Mouse (Mus musculus) lung, embryonic 15.5 days (tissue): ENCODE measurements around the gene Chil1. TPM values are rescaled to one million over a fixed set of nuclear protein-coding genes. Genes with fewer than 3 reads are reported as not detected.

Source experiments
- ATAC-seq: fragments of 200-750 bp; cut with Nextera tagmentation; 2 replicates; pipeline ENCODE4 v1.8.0; 2017; ENCODE audit warnings: moderate number of reproducible peaks, borderline replicate concordance; ENCODE audit not compliant: low FRiP score, low TSS enrichment; ENCODE audit errors: extremely low read depth
- H3K27ac ChIP-seq: fragments of 300-500 bp; sonication (generic); 2 replicates; pipeline ENCODE4 v1.5.1; 2015; ENCODE audit warnings: moderate library complexity, mild to moderate bottlenecking, inconsistent platforms
- H3K27me3 ChIP-seq: fragments of 300-500 bp; sonication (generic); 2 replicates; pipeline ENCODE4 v1.6.1; 2015; ENCODE audit warnings: inconsistent platforms
- H3K36me3 ChIP-seq: fragments of 300-500 bp; sonication (generic); 2 replicates; pipeline ENCODE4 v1.6.1; 2015; ENCODE audit warnings: inconsistent platforms
- H3K4me1 ChIP-seq: fragments of 300-500 bp; sonication (generic); 2 replicates; pipeline ENCODE4 v1.6.1; 2015; ENCODE audit warnings: inconsistent platforms
- H3K4me2 ChIP-seq: fragments of 300-500 bp; sonication (generic); 2 replicates; pipeline ENCODE4 v1.6.1; 2015; ENCODE audit warnings: inconsistent platforms, mild to moderate bottlenecking, moderate library complexity
- H3K4me3 ChIP-seq: fragments of 300-500 bp; sonication (generic); 2 replicates; pipeline ENCODE4 v1.5.1; 2015; ENCODE audit warnings: mild to moderate bottlenecking, inconsistent platforms
- H3K9ac ChIP-seq: fragments of 300-500 bp; sonication (generic); 2 replicates; pipeline ENCODE4 v1.6.1; 2015; ENCODE audit warnings: inconsistent platforms
- H3K9me3 ChIP-seq: fragments of 300-500 bp; sonication (generic); 2 replicates; pipeline ENCODE4 v1.6.1; 2016; ENCODE audit warnings: inconsistent platforms
- WGBS: fragments of 180-500 bp; shearing (Covaris S2); methylation state at CpG from one replicate; pipeline ENCODE4 v1.1.7; 2015; 5-methylcytosine and 5-hydroxymethylcytosine counted together
- polyA plus RNA-seq: library from polyadenylated mRNA; unstranded; fragments of >200 nt; fragmentation: Nextera tagmentation; extraction: Ambion mirVana; gene quantifications from 2 replicates; pipeline ENCODE4 v1.2.1, GENCODE M21; 2015

The Chil1 gene
- polyA plus RNA-seq, 1 experiment from 2014 or later, result 1.1 TPM

- ATAC-seq, result no peak
- Histone ChIP-seq H3K4me1 (0 out of 2 replicates have a peak, but pooled peaks cover 3% of the 10 kb centered on the region), H3K4me3 (no peak overlapping the region), H3K27ac (no peak overlapping the region), H3K27me3 (peaks cover 4% of the 10 kb centered on the region; the same call in 1 of the 2 replicates), H3K4me2 (no peak overlapping the region), H3K36me3 (no peaks in the 10 kb centered on the region), H3K9ac (no peak overlapping the region), H3K9me3 (no peaks in the 10 kb centered on the region)
- WGBS, result 75% methylated on average over 4 of the region's 4 CpGs
These were observed 2.1 kb downstream of the Chil1 start for GRCm38 (mm10) chr1:134184089-134184488.

GRCm38 (mm10) chr1:134188217-134188616 is 6.2 kb downstream of the Chil1 start:
- Histone ChIP-seq H3K4me1 (0 out of 2 replicates have a peak, but pooled peaks cover 5% of the 10 kb centered on the region), H3K36me3 (no peaks in the 10 kb centered on the region), H3K27me3 (peaks cover 4% of the 10 kb centered on the region; the same call in 1 of the 2 replicates), H3K27ac (no peak overlapping the region), H3K4me2 (no peak overlapping the region), H3K9me3 (no peaks in the 10 kb centered on the region), H3K9ac (no peak overlapping the region), H3K4me3 (no peak overlapping the region)
- ATAC-seq, result no peak
- 69% methylated on average over 5 of the region's 5 CpGs for whole genome bisulfite sequencing

- WGBS, result 23% methylated on average over 12 of the region's 12 CpGs
- ATAC-seq, result no peak
These were observed 7.2 kb downstream of the Chil1 start for GRCm38 (mm10) chr1:134188989-134189729.

GRCm38 (mm10) chr1:134191192-134191591 is 9.2 kb downstream of the Chil1 start:
- H3K9me3 ChIP-seq, result no peaks in the 10 kb centered on the region
- H3K4me1 ChIP-seq, result 0 out of 2 replicates have a peak, but pooled peaks cover 11% of the 10 kb centered on the region
- no peak overlapping the region for H3K27ac ChIP-seq
- H3K4me2 ChIP-seq, result no peak overlapping the region
- H3K9ac ChIP-seq, result no peak overlapping the region
- no peaks in the 10 kb centered on the region for H3K36me3 ChIP-seq
- peaks cover 4% of the 10 kb centered on the region for H3K27me3 ChIP-seq
- no peak for ATAC-seq
- H3K4me3 ChIP-seq, result no peak overlapping the region
- WGBS, result 88% methylated on average over 5 of the region's 5 CpGs

More at GRCm38 (mm10) chr1:134188989-134189729, 7.2 kb downstream of the Chil1 start:
- Histone ChIP-seq H3K36me3 (no peaks in the 10 kb centered on the region), H3K4me1 (0 out of 2 replicates have a peak, but pooled peaks cover 5% of the 10 kb centered on the region), H3K27me3 (peaks cover 4% of the 10 kb centered on the region; the same call in 1 of the 2 replicates), H3K4me3 (no peak overlapping the region), H3K9ac (no peak overlapping the region), H3K27ac (no peak overlapping the region), H3K4me2 (no peak overlapping the region), H3K9me3 (no peaks in the 10 kb centered on the region)

- Histone ChIP-seq H3K36me3 (no peaks in the 10 kb centered on the region), H3K27me3 (peaks cover 4% of the 10 kb centered on the region), H3K9ac (no peak overlapping the region), H3K4me2 (no peak overlapping the region), H3K9me3 (no peaks in the 10 kb centered on the region), H3K4me3 (no peak overlapping the region), H3K4me1 (0 out of 2 replicates have a peak, but pooled peaks cover 11% of the 10 kb centered on the region), H3K27ac (no peak overlapping the region)
- 28% methylated on average over 4 of the region's 4 CpGs for WGBS
- no peak for ATAC-seq
These were observed 10.0 kb downstream of the Chil1 start for GRCm38 (mm10) chr1:134192024-134192423.

GRCm38 (mm10) chr1:134193126-134193525 is 11.2 kb downstream of the Chil1 start, which contains the start of gene Mybph:
Mybph (plus strand) TSS chr1:134193448.
- Histone ChIP-seq H3K27ac (no peak within 1 kb of the TSS), H3K4me2 (no peak within 1 kb of the TSS), H3K9ac (no peak within 1 kb of the TSS), H3K9me3 (no peaks in the 10 kb centered on the region), H3K4me1 (0 out of 2 replicates have a peak, but pooled peaks cover 11% of the 10 kb centered on the region), H3K27me3 (peaks cover 4% of the 10 kb centered on the region), H3K4me3 (no peak within 1 kb of the TSS), H3K36me3 (no peaks in the 10 kb centered on the region)
- 64% methylated on average over 1 of the region's 1 CpGs for WGBS
- no peak; the same call in 1 of the 2 replicates for ATAC-seq

GRCm38 (mm10) chr1:134193674-134194197 is 11.8 kb downstream of the Chil1 start:
- H3K4me1 ChIP-seq, result 0 out of 2 replicates have a peak, but pooled peaks cover 11% of the 10 kb centered on the region
- H3K9ac ChIP-seq, result no peak overlapping the region
- 50% methylated on average over 7 of the region's 7 CpGs for WGBS

GRCm38 (mm10) chr1:134194298-134195022 is 12.5 kb downstream of the Chil1 start:
- Histone ChIP-seq H3K4me2 (no peak overlapping the region), H3K27ac (no peak overlapping the region), H3K27me3 (no peaks in the 10 kb centered on the region; the same call in 1 of the 2 replicates), H3K36me3 (no peaks in the 10 kb centered on the region), H3K4me3 (no peak overlapping the region), H3K9ac (no peak overlapping the region), H3K9me3 (no peaks in the 10 kb centered on the region), H3K4me1 (0 out of 2 replicates have a peak, but pooled peaks cover 5% of the 10 kb centered on the region)
- WGBS, result 67% methylated on average over 16 of the region's 16 CpGs
- ATAC-seq, result no peak

More at GRCm38 (mm10) chr1:134193674-134194197, 11.8 kb downstream of the Chil1 start:
- Histone ChIP-seq H3K4me3 (no peak overlapping the region), H3K4me2 (no peak overlapping the region), H3K36me3 (no peaks in the 10 kb centered on the region), H3K9me3 (no peaks in the 10 kb centered on the region), H3K27ac (no peak overlapping the region), H3K27me3 (peaks cover 1% of the 10 kb centered on the region)
- ATAC-seq, result no peak

GRCm38 (mm10) chr1:134195117-134195516 is 13.1 kb downstream of the Chil1 start:
- Histone ChIP-seq H3K27ac (no peak overlapping the region), H3K9ac (no peak overlapping the region)
- WGBS, result 21% methylated on average over 2 of the region's 2 CpGs

GRCm38 (mm10) chr1:134195571-134195970 is 13.6 kb downstream of the Chil1 start:
- H3K36me3 ChIP-seq, result no peaks in the 10 kb centered on the region
- no peak for ATAC-seq
- H3K9me3 ChIP-seq, result no peaks in the 10 kb centered on the region
- H3K27me3 ChIP-seq, result no peaks in the 10 kb centered on the region; the same call in 1 of the 2 replicates
- no peak overlapping the region for H3K27ac ChIP-seq
- H3K9ac ChIP-seq, result no peak overlapping the region
- 0 out of 2 replicates have a peak, but pooled peaks cover 5% of the 10 kb centered on the region for H3K4me1 ChIP-seq
- WGBS, result 30% methylated on average over 3 of the region's 3 CpGs
- no peak overlapping the region for H3K4me2 ChIP-seq
- no peak overlapping the region for H3K4me3 ChIP-seq

More at GRCm38 (mm10) chr1:134195117-134195516, 13.1 kb downstream of the Chil1 start:
- H3K4me1 ChIP-seq, result 0 out of 2 replicates have a peak, but pooled peaks cover 5% of the 10 kb centered on the region
- H3K27me3 ChIP-seq, result no peaks in the 10 kb centered on the region; the same call in 1 of the 2 replicates
- no peak overlapping the region for H3K4me2 ChIP-seq
- H3K36me3 ChIP-seq, result no peaks in the 10 kb centered on the region
- no peaks in the 10 kb centered on the region for H3K9me3 ChIP-seq
- no peak for ATAC-seq
- H3K4me3 ChIP-seq, result no peak overlapping the region

GRCm38 (mm10) chr1:134195979-134196378 is 14.0 kb downstream of the Chil1 start:
- Histone ChIP-seq H3K27ac (no peak overlapping the region), H3K9me3 (no peaks in the 10 kb centered on the region), H3K4me2 (no peak overlapping the region), H3K9ac (no peak overlapping the region), H3K4me3 (no peak overlapping the region), H3K4me1 (0 out of 2 replicates have a peak, but pooled peaks cover 5% of the 10 kb centered on the region), H3K36me3 (no peaks in the 10 kb centered on the region), H3K27me3 (no peaks in the 10 kb centered on the region; the same call in 1 of the 2 replicates)
- no peak for ATAC-seq
- WGBS, result 24% methylated on average over 4 of the region's 4 CpGs
